Mouse (Mus musculus) urinary bladder, postnatal 0 days (tissue): Measurements from ENCODE around the gene Ear14. TPM values are rescaled to one million over a fixed set of nuclear protein-coding genes. Genes with fewer than 3 reads are reported as not detected.

Experiments used
- polyA plus RNA-seq: library from polyadenylated mRNA; unstranded; fragments of >200 nt; fragmentation: Nextera tagmentation; extraction: Ambion mirVana; gene quantifications from 2 replicates; pipeline ENCODE4 v1.2.1, GENCODE M21; 2015

Ear14 gene
- not detected in 2 replicates for polyA plus RNA-seq

DNA sequence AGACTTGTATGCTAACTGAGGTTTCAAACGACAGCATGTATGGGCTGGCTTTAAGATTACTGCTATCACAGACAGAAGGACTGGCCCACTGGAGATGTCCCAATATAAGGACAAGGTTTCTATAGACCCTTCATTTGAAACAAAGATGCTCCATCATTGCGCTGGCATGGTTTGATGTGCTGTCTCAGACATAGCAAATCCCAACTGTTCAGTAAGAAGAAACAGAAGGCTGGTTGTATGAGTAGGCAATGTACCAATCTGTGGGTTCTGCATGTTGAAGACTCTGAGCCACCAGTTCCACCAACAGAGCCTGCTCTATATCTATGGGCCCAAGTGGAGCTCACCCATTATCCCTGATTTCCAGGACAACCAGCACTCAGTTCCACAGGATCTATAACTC lies at the start of gene Ear14:
TSS of gene Ear14 (plus strand) at position 277 of the 400 bp plus-strand sequence.

DNA sequence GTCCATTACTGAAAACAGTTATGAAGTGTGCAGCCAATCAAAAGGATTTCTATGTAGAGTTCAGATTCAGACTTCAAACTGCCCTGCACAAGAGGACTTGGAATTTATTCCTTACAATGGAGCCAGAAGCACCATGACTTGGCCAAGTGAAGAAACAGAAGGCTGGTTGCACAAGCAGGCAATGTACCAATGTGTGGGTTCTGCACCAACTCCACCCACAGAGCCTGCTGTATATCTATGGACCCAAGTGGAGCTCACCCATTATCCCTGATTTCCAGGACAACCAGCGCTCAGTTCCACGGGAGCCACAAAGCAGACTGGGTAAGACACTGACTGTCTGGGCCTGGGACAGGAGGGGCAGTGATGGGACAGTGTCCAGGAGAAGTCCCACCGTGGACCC lies 41.2 kb upstream of the Ear14 start, which contains the start of gene Rnase2b:
TSS of gene Rnase2b (plus strand) at position 285 of the 400 bp plus-strand sequence.

DNA sequence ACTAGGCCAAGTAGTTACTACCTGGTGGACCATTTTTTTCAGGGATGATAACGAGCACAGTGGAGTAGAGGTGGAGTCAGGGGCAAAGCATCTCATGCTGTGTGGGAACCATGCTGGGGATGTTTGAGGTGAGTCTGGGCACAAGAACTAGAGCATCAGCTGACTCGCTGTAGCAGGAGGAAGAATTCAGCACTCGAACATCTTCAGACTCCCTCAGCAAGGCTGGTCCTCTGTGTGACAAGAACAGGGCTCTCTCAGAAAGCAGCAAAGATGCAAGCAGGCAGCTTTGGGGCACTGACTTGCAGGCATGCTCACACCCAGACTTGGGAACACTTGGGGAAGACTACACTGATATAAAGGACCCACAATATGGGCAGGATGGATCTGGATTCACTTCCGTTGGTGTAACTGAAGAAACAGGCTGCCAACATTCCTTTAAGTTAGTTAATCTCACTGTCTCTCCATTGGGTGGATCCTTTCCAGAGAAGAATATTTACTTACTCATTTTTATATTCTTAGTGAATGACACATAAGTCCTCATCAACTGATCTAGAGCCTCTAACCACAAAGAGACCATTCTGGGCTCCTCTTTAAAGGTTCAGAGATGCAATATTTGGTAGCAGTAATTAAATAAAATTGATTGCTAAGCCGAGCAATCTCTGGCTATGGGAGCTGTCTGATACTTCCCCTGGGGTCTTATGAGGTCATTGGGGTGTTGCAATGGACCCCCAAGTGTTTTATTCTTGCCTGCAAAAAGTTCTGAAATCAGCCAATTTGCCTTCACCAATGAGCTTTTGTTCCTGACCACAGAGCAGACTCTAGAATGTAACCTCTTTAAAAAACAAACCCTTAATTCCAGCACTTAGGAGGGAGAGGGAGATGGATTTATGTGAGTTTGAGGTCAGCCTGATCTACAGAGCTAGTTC lies 3.8 kb upstream of the Ear14 start, which contains the start of gene Ang2:
TSS of gene Ang2 (minus strand) at position 51 of the 926 bp plus-strand sequence.

Other genes starting within 250 kb of the Ear14 start
- 0.75 and 1.3 TPM in 2 replicates for gene Pnp2, start 247.4 kb upstream of the Ear14 start, polyA plus RNA-seq
- 0.21 TPM in 1 of 2 replicates, not detected in the other for gene Rnase10, start 195.6 kb upstream of the Ear14 start, polyA plus RNA-seq
- gene Rnase9, start 161.5 kb upstream of the Ear14 start, polyA plus RNA-seq, result not detected in 2 replicates
- gene Rnase11, start 153.2 kb upstream of the Ear14 start, polyA plus RNA-seq, result not detected in 2 replicates
- gene Rnase12, start 145.7 kb upstream of the Ear14 start, polyA plus RNA-seq, result 0.19 and 0.34 TPM in 2 replicates
- gene Olfr750, start 129.0 kb upstream of the Ear14 start, polyA plus RNA-seq, result not detected in 2 replicates
- 97.5 and 101 TPM in 2 replicates for gene Rnase4, start 112.3 kb upstream of the Ear14 start, polyA plus RNA-seq
- gene Ang, start 112.2 kb upstream of the Ear14 start, polyA plus RNA-seq, result 12.3 and 13.3 TPM in 2 replicates
- gene Eddm3b, start 89.0 kb upstream of the Ear14 start, polyA plus RNA-seq, result not detected in 2 replicates
- 0.46 and 1.8 TPM in 2 replicates for gene Rnase6, start 79.5 kb upstream of the Ear14 start, polyA plus RNA-seq
- not detected in 2 replicates for gene Rnase1, start 56.6 kb upstream of the Ear14 start, polyA plus RNA-seq
- gene Rnase2b, start 41.1 kb upstream of the Ear14 start, polyA plus RNA-seq, result not detected in 2 replicates
- not detected in 2 replicates for gene Ang2, start 4.2 kb upstream of the Ear14 start, polyA plus RNA-seq
- not detected in 2 replicates for gene Rnase2a, start 52.7 kb downstream of the Ear14 start, polyA plus RNA-seq
- gene Gm7247, start 158.4 kb downstream of the Ear14 start, polyA plus RNA-seq, result not detected in 2 replicates
- gene Vmn2r88, start 207.4 kb downstream of the Ear14 start, polyA plus RNA-seq, result not detected in 2 replicates
- gene Vmn2r89, start 248.5 kb downstream of the Ear14 start, polyA plus RNA-seq, result not detected in 2 replicates